Mouse (Mus musculus): Measurements from ENCODE around the gene Cd6.
A peak's percentile ranks its signal among the peaks of the same experiment; 100 is the strongest.

Cd6 gene

DNA sequence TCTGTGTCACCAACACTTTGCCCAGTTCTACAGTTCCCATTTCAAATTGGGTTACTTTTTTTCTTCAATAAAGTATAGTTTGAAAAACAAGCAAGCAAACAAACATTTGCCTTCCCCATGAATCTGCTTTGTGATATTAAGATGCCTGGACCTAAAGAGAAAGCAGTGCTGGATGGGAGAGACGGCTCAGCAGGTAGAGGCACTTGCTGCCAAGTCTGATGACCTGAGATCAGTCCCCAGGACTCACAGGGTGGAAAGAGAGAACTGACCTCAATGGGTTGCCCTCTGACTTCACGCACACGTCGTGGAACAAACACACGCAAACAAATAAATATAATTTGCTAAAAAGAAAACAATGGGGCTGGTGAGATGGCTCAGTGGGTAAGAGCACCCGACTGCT lies 28.0 kb downstream of the Cd6 start:
- no peak for DNase-seq (ENCODE audit: low spot score in 2 of 2)

DNA sequence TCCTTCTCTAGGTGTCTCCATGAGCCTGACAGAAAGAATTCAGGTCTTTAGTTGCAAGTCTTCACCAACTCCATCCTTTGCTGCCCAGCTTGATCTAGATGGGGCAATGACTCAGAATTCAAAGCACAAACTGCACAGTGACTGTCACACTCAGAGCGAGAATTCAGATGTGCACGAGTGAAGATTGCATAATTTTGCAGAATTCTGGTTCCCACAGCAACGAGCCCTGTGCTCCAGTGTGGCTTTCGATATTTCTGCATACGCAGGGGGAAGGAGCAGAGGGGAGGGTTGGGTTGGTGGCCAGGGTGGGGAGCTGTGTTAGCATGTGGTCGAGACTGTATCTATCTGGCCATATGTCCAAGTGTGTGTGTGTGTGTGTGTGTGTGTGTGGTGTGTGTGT lies 28.8 kb downstream of the Cd6 start:
- no peak for DNase-seq (ENCODE audit: low spot score in 2 of 2)

DNA sequence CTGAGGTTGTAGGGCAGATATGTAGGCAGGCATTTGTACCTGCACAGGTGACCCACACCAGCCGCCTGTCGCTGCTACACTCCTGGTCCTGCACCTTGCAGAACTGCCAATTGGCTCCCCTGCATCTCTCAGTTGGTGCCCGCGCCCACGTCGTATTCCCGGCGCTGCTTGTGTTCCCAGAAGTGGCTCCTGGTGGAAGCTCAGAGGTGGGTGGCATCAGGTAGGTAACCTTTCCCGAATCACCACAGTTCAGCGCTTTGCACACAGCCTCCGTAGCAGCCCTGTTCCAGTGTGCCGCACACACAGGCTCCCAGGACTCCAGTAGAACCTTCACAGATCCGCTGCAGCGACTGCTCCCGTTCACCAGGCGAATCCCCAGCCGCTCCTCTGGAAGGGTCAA lies 30.7 kb downstream of the Cd6 start:
- DNase-seq (ENCODE audit: low spot score in 2 of 2): no peak

DNA sequence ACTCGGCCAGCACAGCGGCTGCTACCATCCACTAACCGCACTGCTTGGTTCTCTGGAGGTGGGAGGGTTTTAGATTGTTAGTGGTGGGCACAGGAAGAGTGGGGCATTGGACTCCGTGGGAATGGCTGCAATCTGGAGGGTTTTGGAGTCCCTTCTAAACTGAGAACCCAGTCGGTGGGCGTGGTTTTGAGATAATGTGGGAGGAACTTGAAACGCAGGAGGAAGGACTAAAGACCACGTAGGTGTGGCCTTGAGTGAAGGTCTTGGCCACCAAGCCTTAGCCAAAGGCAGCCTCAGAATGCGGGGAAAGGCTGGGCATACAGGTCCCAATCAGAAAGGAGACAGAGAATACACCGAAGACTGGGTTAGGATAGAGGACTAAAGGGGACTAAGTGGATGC lies 31.3 kb downstream of the Cd6 start:
- no peak for DNase-seq (ENCODE audit: low spot score in 2 of 2)

DNA sequence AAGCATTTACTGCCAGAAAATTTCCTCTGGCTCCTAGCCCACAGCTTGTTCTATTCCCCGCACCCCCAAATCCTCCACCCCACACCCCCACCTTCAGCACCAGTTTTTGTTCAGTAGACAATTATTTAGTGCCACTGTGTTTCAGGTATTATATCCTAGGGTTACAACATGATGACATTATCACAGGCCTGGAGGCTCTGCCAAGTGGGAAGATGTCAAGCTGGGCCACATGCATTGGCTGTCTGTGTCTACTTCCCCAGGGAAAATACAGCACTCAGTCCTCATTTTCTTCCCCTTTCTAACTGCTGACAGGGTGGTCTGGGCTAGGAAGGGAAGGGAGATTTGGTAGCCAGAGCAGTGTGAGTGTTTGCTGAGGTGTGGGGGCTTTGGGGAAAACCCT lies 34.9 kb downstream of the Cd6 start:
- DNase-seq (ENCODE audit: low spot score in 2 of 2): no peak

DNA sequence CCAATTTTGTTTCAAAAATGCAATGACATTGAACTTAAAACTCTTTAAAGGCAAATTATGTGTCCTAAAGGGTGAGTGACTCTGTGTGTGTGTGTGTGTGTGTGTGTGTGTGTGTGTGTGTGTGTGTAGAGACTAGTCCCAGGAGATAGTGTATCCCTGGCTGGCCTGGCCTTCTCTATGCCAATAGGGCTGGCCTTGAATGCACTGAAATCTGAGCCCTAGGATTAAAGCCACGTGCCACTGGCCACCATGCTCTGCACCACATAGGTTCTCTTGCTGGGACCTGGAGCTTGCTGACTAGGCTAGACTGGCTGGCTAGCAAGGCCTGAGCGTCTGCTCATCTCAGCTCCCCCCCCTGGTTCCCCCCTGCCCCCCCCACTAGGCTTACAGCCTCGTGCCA lies 36.8 kb downstream of the Cd6 start:
- no peak for DNase-seq (ENCODE audit: low spot score in 2 of 2)

DNA sequence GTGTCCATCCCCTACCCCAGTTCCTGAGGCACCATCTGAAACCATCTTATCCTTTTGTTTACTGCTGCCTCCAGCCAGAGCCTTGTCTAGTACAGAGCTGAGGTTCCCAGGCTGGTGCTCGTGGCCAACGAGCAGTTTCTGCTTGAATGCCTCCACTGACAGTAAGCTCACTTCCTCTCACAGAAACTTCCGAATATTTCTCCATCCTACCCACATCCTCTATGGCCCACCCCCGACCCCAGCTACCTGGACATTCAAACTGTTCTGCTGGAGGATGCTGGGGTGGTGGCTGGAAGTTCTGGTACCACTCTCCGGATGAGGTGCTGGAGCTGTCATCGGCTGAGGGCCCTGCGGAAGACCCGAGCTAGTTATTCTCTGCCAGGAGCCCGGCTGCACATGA lies 39.5 kb downstream of the Cd6 start:
- peak; percentile 21 to 22 for DNase-seq (ENCODE audit: low spot score in 2 of 2)

DNA sequence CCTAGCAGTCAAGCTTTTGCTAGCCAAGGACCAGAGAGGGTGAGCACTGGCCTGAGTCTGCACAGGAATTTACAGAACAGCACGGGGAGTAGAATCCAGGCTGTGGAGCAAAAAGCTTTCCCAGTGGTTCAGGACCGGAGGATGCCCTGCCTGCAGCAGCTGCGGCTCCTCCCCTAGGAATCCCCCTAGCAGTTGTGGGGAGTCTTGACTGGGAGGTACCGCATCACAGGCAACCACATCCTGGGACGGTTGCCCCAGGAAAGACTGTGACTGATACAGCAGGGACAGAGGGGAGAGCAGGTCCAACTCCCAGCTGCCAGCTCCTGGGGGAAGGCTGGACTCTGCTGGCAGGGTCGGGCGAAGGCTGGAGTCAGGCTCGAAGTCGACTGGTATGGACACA lies 41.6 kb downstream of the Cd6 start:
- peak; percentile 19 to 23 for DNase-seq (ENCODE audit: low spot score in 2 of 2)

DNA sequence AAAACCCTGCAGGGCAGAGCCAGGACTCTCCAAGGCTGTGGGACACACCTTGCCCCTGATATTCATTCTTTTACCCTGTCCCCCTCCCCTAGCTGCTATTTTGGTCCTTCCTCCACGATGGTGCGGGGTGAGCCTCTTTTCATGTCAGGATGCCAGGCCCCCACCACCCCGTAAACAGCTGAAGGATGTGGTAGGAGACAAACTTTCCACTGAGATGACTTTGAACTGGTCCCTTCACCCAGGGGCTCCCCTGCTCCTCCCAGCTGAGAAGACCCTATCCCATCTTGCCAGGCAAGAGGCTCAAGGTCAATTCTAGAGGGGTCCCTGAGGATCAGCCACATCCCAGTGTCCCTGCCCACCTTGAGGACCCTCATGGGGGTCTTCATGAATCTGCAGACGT lies 42.5 kb downstream of the Cd6 start:
- DNase-seq (ENCODE audit: low spot score in 2 of 2): peak; percentile 46 to 51

DNA sequence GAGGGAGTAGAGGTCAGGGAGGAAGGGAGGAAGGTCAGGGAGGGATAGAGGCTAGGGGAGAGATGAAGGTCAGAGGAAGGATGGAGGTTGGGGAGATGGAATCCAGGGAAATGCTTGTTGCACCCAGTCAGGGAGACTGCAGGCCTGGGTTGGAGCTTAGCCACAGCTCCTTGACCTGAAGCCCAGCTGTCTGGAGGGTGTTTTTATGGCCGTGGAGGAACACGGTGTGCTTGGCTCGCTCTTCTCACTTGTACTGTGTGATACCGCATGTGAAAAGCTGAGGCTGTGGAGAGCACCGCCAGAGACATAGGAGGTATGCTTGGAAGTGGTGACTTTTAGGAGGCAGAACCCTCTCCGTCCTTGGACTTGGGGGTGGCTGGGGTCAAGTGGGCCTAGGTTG lies 43.1 kb downstream of the Cd6 start:
- no peak for DNase-seq (ENCODE audit: low spot score in 2 of 2)

DNA sequence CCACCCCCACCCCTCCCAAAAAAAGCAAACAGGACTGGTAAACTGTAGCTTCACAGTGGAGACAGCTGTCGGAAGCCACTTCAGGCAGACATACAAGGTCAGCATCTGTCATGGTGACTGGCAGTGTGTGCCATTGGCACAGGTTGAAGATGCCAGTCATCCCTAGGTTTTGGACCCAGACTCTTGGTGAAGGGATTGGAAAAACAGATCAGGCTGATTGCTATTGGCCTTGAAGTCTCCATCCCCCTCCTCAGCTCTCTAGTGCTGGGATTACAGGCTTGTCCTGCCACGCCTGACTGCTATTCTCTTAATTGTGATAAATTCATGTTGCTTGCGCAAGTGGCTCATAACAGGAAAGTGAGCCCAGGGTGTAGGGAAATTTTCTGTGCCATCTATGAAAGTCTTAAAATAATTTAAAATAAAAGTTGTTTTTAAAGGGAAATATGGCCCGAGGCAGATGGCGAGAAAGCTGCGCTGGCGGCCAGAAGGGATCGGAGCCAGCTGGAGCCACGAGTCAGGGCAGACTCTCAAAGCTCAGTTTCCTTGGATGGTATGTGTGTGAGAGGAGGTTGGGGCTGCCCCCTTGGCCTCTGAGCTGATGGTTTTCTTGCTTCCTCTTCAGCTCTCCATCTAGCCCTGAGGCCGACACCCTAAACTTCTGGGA lies 44.9 kb downstream of the Cd6 start:
- DNase-seq (ENCODE audit: low spot score in 2 of 2): no peak

DNA sequence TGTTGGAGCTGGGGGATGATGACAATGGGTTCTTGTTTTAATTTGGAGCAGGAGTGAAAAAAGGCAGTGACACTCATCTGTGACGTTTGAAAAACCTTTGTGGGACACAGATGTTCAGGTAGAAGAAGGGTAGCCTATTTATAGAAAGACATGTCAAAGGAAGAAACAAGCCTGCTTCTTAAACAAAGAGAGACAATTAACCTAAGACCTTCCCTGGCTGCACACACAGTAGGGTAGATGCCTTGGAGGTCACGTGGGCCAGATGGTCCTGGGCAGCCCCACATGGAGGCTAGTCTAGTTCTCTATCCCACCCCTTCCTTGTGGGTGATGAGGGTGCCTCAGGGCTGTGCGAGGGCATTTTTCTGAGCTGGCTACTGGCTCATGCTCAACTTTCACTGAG lies 45.8 kb downstream of the Cd6 start:
- no peak for DNase-seq (ENCODE audit: low spot score in 2 of 2)

DNA sequence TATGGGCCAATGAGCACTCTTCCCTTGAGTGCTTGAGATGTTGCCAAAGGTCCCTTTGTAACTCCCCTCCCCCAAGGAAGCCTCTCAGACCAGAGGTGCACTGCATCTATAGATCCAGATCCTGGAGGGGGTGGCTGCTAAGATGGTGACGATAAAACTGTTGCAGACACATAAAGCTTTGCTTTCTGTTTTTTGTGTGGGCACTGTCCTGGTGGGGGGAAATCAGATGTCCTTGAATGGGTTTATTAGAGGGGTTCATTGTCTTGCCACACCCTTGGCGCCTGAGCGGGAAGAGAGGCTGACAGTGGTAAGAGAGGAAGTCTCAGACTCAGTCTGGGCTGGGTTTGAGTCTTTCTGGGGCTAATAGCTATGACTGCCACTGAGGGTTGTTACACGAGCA lies 46.7 kb downstream of the Cd6 start:
- no peak for DNase-seq (ENCODE audit: low spot score in 2 of 2)

DNA sequence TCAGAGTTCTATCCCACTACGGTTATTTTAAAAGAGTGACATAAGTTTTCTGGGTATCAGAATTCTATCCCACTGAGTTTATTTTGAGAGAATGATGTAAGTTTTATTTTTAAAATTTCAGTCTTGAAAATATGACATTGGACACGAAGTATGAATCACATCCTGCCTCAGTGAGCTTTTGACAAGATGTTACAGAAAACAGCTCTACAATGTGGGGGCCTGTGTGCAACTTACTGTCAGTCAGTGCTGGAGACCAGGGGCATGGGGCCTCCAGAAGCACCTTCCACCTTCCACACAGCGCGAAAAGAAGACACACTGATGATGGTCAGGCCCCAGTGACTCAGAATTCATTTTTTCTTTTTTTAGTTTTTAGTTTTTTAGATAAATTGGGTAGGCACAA lies 48.2 kb downstream of the Cd6 start:
- no peak for DNase-seq (ENCODE audit: low spot score in 2 of 2)

DNA sequence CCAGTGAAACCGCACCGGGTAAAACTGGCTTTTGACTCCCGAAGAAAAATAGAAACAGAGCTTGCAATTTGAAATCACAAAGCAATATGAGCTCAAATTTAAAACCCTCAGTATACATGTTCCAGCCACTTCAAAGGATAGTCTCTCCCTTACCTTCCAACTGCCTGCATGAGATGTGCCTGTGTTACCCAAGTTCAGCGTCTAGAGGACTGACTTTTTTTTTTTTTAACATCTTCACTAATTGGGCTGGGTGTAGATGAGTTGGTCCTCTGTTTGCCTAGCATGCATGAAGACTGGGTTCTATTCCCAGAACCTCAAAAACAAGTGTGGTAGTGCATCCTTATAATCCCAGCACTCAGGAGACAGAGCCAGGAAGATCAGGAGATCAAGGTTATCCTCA lies 53.0 kb downstream of the Cd6 start:
- no peak for DNase-seq (ENCODE audit: low spot score in 2 of 2)

DNA sequence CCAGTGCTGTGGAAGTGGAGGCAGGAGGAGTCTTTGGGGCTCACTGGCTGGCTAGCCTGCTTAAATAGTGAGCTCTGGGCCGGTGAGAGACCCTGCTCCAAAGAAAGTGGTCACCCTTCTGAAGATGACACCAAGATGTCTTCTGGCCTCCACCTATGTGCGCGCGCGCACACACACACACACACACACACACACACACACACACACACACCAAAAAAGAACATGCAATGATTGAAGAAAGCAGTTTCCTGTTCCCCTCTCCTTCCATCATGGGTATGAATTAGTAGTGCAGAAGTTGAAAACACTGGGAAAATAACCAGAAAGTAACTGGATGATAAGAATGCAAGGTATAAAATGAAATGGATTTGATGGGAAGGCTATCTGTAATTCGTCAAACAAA lies 55.7 kb downstream of the Cd6 start:
- no peak for DNase-seq (ENCODE audit: low spot score in 2 of 2)

DNA sequence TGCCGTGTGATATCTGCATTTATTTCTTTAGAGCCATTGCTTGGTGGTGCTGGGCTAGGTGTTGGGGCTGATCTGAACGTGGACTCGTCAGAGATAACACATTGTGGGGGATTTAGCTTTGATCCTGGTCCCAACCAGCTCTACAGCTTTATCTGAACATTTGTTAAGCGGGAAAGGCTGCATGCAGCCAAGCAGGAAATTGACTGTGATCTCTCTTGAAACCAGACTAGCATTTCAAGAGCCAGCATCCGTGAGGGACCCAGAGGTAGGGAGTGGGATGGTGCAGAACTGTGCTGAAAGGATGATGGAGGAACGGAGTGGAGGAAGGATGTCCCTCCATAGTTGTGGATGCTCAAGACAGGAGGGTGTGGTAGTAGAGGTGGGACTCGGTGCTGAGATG lies 56.5 kb downstream of the Cd6 start:
- DNase-seq (ENCODE audit: low spot score in 2 of 2): no peak

DNA sequence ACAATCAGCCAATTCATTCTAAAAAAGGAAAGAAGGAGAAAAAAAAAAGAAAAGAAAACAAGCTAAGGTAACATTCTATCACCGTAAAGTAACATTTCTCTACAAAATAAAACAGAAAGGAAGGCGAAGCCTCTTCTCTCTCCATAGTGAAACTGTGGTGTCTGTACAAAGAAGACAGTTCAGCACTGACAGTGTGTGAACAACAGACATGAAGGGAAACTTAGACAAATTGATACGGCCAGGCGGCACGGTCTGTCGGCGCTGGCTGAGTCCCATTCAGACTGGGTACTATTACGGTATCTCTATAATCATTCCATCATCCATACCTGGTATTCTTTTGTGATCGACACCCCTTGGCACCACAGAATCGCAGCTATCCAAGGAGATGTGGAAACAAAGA lies 57.0 kb downstream of the Cd6 start:
- no peak for DNase-seq (ENCODE audit: low spot score in 2 of 2)

DNA sequence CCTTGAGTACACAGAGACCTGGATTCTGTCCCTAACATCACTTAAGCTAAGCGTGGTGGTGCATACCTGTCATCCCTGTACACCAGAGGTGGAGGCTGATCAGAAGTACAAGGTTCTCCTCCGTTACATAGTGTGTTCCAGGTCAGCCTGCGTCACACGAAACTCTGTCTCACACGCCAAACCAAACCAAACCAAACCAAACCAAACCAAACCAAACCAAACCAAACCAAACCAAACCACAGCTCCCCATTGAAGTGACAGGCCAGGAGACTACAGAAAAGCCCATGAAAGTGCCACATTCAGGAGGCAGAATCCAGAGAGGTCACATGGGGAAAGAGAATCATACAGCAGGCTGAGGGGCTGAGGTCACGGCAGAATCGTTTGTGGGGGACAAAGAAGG lies 57.9 kb downstream of the Cd6 start:
- DNase-seq (ENCODE audit: low spot score in 2 of 2): no peak

DNA sequence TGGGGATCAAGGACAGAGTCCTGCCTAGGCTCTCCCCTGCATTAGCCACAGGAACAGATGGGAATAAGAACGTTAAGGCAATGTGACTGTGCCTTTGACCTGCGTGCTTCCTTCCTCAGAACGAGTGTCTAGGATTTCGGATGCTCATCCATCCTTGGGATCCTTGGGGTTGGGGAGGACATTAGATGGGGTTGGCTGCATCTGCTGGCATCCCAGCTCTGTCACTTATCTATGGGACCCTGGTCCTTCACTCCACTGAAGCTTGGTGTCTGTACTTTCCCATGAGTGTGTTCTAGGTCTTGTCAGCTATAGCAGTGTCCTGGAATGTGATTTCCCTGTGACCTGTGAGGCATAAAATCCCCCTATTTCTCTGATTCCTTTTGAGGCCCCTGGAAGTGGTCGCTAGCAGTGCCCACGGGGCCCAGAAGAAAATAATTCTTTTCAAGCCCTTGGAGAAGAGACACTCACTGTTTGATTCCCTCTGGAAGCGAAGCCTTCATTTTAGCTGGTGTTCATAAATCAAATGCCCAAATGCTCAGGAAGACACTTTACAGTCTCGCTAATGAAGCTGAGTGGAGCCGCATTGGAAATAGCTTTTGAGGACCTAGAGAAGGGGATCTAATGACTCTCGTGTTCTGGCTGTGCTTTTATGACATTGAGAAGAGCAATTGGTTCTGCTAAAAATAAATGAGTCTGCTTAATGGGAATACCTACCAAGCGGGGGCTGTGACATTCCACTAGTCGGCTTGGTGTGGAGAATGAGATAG lies 60.2 kb downstream of the Cd6 start:
- DNase-seq (ENCODE audit: low spot score in 2 of 2): no peak

DNA sequence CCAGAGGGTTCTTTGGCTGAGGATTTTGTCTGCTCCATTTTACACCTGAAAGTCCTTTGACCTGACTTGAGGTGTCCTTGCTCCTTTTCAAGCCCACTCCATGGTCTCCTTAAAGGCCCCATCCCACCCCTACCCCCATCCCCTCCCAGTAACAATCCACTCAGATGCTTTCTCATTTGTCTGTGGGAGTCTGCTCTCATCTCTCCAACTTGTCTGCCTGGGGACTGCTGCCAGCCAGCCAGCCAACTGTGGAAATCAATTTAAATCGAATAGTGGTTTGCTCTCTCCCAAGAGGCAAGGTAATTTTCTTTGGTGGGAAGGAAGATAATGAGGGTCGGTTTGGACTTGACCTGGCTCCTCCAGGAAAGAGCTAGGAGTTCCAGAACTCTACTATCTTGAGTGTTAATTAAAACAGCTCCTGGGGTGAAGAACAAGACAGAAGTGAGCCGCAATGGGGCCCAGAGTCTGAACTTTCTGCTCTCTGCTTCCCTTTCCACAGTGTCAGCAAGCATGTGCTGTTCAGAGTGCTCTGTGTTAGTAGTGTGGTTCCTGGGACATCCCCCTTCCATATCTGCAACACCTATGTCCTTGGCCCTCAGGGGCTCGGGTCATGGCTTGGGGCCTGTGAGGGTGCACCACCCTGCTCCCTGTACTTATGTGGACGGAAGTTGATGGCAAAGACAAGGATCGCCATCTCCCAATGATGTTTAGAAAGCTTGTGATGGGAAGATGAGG lies 61.0 kb downstream of the Cd6 start:
- no peak for DNase-seq (ENCODE audit: low spot score in 2 of 2)

DNA sequence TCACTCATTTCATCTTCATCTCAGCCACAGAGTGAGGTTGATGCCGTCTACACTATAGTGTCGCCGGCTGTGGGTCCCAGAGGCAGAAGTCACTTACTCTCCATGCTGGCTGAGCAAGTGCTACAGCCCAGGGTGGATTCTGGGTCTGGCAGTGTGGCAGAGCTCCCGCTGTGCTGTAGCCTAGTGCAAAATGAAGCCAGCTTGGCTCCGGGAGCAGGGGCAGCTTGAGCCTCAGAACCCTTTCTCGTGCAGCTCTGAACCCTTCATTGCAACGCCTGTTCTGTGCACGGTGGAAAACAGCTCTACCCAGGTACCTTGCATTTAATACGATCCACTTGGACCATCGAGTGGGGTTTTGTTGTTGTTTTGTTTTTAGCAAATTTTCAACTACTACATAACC lies 62.2 kb downstream of the Cd6 start:
- no peak for DNase-seq (ENCODE audit: low spot score in 2 of 2)

DNA sequence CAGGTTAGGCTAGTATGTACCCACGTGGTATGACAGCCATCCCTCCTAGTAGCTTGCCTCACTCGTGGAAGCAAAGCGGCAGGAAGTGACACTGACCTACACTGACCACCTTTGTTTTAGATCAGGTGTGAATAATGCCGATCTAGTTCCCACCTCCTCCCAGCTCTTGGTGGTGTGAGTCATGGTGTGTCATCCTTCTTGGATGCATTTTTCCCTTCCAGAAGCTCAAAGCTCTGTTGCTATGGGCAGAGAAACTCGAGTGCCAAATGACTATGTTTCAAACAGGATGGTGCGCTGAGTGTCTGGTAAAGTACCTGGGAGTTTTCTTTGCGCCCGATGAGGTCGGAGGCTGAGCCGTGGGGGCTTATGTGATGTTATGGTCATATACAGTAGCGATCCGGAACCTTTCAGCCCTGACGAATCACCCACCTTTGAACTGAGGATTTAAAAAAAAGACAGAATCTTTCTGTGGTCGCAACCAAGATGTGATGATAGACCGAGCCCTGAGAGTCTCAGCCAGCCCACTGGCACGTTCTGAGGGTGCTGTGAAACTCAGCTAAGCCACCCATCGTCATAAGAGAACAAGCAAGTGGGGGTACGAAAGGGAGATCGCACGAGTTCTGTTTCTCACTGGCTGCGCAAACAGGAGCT lies 66.4 kb downstream of the Cd6 start:
- no peak for DNase-seq (ENCODE audit: low spot score in 2 of 2)
